Mouse (Mus musculus): ENCODE results near the gene Kcnk13.
"Not testable (repeated sequence)": the region's sequence is repeated elsewhere in the genome, so short reads cannot be mapped to it uniquely, and the experiment has no call there.

The Kcnk13 gene

GRCm38 (mm10) chr12:99966116-99966770, 1.9 kb downstream of the Kcnk13 start:
- no peak for DNase-seq

- no peak for DNase-seq
Observed at GRCm38 (mm10) chr12:99966881-99967363, 2.6 kb downstream of the Kcnk13 start.

- no peak for DNase-seq
Observed at GRCm38 (mm10) chr12:99969906-99970305, 5.6 kb downstream of the Kcnk13 start.

DNA sequence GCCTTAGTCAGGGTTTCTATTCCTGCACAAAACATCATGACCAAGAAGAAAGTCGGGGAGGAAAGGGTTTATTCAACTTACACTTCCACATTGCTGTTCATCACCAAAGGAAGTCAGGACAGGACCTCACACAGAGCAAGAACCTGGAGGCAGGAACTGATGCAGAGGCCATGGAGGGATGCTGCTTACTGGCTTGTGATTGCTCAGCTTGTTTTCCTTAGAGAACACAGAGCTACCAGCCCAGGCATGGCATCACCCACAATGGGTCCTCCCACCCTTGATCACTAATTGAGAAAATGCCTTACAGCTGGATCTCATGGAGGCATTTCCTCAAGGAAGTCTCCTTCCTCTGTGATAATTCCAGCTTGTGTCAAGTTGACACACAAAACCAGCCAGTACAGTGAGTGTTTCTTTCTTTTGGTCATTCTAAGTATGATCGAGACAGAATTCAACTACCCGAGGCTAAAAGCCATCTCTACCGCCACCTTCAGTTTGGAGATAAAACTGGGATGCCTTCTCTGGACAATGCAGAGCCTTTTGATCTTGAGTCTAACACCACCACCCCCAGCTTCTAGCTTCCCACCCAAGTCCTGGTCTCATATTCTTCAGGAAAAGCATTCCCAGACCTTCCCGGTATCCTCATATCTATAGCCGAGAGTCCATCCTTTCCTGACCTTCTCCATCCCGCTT, 7.1 kb downstream of the Kcnk13 start:
- not testable (repeated sequence) for DNase-seq

DNA sequence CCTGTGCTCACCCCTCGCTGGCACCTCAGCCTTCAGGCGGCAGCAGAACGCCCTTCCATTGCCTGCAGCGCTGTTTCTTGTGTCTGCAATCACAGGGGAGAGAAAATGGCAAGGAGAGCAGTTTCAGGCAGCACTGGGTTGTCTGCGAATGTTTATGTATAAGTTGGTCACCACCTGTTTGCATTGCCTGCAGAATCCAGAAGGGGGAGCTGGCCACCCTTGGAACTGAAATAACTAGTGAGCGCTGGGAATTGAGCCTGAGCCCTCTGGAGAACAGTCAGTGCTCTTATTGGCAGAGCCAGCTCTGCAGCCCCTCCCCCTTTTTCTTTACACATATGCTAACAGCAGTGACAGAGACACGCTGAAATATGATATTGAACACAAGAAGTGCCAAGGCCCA, 8.5 kb downstream of the Kcnk13 start:
- no peak for DNase-seq

DNA sequence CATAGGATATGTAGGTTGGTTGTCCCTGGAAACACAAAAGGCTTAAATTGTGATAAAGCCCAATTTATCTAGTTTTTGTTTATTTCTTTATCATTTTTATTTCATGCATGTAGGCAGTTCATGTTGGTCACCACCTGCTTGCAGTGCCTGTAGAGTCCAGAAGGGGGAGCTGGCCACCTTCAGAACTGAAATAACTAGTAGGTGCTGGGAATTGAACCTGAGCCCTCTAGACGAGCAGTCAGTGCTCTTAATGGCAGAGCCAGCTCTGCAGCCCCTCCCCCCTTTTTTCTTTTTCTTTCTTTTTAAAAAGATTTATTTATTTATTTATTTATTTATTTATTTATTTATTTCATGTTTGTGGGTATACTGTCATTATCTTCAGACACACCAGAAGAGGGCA, 9.4 kb downstream of the Kcnk13 start:
- DNase-seq = no peak

- DNase-seq = no peak
Observed at GRCm38 (mm10) chr12:99979541-99979940, 15.2 kb downstream of the Kcnk13 start.

DNA sequence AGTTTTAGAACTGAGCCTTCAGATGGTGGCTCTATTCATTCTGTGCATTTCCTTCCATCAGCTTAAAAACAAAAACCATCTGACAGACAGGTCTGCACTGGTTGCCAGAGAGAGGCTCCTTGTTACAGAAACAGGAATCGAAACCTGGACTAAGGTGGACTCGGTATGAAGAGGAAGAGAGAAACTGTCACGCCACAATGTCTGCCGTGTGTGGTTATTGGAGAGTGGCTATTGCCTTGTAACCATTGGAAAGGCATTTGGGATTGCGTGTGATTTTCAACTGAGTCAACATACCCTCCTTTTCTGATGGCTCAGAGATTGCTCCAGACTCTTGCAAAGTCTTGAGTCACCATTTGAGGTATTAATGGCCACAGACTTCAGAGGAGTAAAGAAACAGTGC, 22.5 kb downstream of the Kcnk13 start:
- DNase-seq = no peak

GRCm38 (mm10) chr12:99988144-99988543, 23.8 kb downstream of the Kcnk13 start:
- DNase-seq = peak; percentile 43

DNA sequence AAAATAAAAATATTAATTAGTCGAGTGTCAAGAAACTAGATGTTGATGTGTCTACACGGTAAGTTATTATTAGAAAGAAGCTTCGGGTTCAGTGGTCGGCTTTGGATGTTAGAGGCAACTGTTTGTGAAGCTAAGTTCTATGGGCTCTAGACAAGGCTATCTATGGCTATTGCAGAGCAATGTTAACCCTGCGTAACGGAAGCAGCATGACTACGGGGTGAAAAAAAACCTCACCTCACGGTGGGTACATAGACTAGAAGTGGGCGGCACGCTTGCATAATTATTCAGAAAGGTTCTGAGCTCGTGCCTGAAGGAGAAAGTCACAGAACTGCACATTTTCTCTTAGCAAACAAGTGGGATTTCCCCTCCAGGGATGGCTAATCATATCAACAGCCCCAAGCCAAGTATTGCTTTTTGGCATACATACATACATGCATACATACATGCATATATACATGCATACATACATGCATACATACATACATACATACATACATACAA, 28.1 kb downstream of the Kcnk13 start:
- DNase-seq = no peak

GRCm38 (mm10) chr12:99993146-99993890, 29.0 kb downstream of the Kcnk13 start:
- DNase-seq = no peak

GRCm38 (mm10) chr12:99995951-99996350, 31.7 kb downstream of the Kcnk13 start:
- no peak for DNase-seq

GRCm38 (mm10) chr12:99999726-100000125, 35.4 kb downstream of the Kcnk13 start:
- DNase-seq = no peak

DNA sequence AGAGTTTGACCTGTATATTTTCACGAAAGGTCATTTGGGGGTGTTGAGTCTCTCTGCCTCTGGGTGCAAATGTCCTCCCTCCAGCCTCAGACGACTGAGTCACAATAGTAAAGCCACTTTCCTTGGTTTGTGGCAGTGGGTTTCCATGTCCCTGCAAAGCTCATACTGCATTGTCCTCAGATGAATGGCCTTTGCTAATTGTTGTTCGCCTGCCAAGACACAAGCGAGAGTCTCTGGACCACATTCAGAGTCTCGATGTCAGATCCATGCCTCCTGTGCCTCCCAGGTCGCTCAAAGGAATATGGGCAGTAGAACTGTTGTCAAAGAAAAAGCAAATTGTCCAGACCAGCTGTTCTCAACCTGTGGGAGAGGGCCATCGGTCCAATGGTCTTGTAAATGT, 36.1 kb downstream of the Kcnk13 start:
- no peak for DNase-seq

- DNase-seq = no peak
Observed at GRCm38 (mm10) chr12:100001246-100001645, 36.9 kb downstream of the Kcnk13 start.

GRCm38 (mm10) chr12:100001910-100002309, 37.6 kb downstream of the Kcnk13 start:
- peak; percentile 75 for DNase-seq

DNA sequence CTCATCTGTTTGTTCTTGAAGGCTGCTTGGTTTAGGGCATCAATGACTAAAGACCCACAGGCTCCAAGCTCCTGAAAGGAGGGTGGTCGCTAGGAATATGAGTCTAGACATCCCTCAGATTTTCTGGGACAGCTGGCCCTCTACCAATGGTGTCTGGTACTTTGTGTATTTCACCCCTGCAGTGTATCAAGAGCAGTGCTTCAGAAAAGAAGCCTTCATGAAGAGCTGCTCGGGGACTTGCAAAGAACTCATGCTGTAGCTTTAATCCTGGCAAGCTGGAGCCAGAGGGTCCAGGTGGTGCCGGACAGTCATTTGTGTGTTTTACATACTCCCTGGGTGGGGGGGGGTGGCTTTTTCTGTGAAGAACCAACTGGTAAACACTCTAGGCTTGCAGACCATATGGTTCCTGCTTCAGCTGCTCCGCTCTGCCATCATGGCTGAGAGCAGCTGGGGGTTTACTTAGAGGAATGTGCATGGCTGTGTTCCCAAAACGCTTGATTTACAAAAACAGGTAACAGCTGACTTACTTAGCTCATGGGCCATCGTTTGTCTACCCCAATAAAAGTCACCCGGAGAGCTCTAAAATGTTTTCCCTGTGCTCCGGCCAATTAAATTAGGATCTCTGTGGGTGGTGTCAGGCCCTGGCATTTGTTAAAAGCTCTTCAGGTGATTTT, 38.8 kb downstream of the Kcnk13 start:
- DNase-seq = no peak

DNA sequence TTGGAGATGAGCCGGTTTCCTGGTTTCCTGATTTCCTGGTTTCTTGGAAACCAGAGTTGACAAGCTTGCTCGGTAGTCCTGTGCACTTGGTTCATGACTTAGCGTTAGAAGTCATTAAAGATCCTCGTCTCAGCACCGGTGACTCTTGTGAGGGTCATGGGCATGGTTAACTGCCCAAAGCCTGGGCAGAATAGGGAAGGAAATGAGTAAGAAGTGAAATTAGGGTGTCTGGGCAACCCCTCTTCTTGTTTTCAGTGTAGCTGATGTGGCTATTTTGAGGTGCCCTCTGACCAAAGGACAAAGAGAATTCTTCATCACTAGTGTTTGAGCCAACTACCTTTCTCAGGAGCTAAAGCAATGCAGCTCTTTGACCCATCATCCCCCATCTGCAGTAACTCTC, 41.0 kb downstream of the Kcnk13 start:
- DNase-seq = no peak

DNA sequence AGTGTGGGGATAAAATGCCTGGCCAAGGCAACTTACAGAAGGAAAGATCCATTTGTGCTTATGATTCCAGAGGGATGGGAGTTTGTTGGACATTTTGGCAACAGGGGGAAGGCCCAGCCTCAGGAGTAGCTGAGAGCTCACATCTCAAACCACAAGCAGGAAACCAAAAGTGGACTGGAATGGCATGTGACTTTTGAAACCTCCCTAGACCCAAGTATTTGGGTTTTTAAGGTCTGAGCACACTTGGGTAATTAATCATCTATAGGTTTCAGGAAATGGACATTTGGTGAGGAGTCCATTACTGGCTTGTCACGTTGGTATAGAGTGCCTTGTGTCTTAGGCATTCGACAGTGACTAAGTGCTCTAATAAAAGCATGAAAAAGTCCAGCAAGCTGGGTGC, 42.4 kb downstream of the Kcnk13 start:
- DNase-seq = no peak

- DNase-seq = no peak
Observed at GRCm38 (mm10) chr12:100012839-100013238, 48.5 kb downstream of the Kcnk13 start.

- no peak for DNase-seq
Observed at GRCm38 (mm10) chr12:100015146-100015545, 50.8 kb downstream of the Kcnk13 start.

- no peak for DNase-seq
Observed at GRCm38 (mm10) chr12:100017709-100018108, 53.4 kb downstream of the Kcnk13 start.

GRCm38 (mm10) chr12:100022490-100022889, 58.2 kb downstream of the Kcnk13 start:
- no peak for DNase-seq
